Mouse (Mus musculus) CD4-positive, CD25-positive, alpha-beta regulatory T cell, adult 4 months (primary cell): ENCODE data around the gene Fyn. TPM values are rescaled to one million over a fixed set of nuclear protein-coding genes. Genes with fewer than 3 reads are reported as not detected.

Experiments
- ATAC-seq: one replicate; pipeline ENCODE4 v1.8.0; 2017
- polyA plus RNA-seq, 2 experiments: library from polyadenylated mRNA; unstranded; fragments of 100-300 nt; shearing (Covaris generic); gene quantifications; one replicate each; pipeline ENCODE4 v1.2.1; 2017

Fyn gene
- polyA plus RNA-seq, 2 experiments from 2014 or later: 71.9 to 106 TPM

DNA sequence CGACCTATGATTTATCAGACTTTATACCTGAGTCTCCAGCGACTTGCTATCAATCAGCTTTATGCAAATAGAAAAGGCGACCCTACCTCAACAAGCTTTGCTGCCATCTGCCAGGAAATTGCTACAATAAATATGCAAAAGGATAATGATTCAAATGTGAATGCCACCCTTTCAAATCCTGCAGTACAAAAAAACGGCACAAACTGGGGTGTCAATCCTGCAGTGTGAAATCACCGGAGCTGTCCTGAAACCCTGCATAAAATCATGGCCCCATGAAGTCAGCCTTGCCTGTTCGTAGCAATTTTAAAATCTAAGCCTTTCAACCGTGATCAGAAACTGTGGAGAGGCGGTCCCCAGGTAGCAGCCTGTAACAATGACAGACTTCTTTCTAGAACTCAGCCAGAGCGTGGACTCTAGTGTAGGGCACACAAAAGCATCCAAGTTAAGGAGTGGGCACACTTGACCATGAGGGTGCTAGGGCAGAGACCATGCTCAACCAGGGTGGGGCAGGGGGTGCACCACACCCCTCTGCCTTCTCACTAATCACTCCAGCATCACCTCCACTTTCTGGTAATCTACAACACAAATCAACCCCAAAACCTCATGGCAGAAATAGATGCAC, 203.5 kb downstream of the Fyn start:
- no peak for ATAC-seq

DNA sequence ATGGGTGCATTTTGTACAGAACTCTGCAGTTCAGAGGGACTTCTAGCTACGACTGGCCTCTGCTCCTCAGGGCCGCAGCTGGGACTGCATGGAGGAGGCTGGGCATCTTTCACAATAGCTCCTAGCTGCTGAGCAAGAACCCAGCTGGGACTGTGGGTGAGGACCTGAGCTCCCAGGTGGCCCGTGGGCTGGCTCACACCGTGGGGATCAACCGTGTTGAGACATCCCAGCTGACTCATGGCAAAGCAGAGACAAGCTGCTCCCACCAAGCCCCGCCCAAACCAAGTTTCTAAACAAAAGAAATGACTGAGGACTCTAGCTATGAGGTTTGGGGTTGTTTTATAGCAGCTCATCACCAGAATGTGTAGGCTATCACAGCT, 204.0 kb downstream of the Fyn start:
- ATAC-seq: no peak

GRCm38 (mm10) chr10:39576466-39576865, 207.8 kb downstream of the Fyn start:
- ATAC-seq: no peak

DNA sequence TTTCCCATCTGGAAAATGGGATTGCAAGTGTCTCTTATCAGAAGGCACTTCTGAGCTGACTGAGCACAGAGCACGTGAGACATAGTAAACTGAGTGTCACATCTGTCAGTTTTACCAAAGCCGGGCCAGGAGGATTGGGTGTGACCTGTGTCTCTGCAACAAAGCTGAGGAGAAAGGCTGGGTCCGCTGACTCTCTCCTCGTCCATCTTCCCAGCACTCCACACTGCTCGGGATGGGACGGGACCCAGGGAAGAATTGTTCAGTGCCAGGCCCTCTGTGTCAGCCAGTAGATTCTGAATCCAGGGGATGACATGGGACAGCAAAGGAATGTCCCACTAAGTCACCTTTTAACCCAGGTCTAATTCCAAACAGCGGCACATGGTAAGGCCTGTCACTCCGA, 211.8 kb downstream of the Fyn start:
- no peak for ATAC-seq

- ATAC-seq: no peak
These were observed 213.7 kb downstream of the Fyn start for GRCm38 (mm10) chr10:39582385-39582784.

DNA sequence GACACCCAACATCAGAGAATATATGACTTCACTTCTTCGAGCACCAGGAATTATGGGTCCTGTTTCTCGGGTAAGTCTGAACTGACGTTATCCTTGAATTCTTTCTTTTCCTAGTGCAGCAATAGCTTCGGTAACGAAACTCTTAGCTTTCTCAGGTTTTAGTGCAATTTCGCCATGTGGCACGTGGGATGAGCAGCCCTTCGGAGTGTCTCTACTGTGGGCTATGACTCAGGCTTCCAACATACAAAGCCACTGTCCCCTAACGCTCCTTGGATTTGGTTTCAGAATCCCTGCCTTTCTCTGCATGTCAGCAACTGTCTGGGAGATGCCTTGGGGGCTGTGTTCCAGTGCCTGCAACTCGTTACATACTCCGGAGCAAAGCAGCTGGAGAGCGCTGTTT, 215.1 kb downstream of the Fyn start:
- ATAC-seq: no peak

GRCm38 (mm10) chr10:39587290-39587925, 218.8 kb downstream of the Fyn start:
- ATAC-seq: no peak

GRCm38 (mm10) chr10:39587973-39588746, 219.5 kb downstream of the Fyn start:
- ATAC-seq: no peak

DNA sequence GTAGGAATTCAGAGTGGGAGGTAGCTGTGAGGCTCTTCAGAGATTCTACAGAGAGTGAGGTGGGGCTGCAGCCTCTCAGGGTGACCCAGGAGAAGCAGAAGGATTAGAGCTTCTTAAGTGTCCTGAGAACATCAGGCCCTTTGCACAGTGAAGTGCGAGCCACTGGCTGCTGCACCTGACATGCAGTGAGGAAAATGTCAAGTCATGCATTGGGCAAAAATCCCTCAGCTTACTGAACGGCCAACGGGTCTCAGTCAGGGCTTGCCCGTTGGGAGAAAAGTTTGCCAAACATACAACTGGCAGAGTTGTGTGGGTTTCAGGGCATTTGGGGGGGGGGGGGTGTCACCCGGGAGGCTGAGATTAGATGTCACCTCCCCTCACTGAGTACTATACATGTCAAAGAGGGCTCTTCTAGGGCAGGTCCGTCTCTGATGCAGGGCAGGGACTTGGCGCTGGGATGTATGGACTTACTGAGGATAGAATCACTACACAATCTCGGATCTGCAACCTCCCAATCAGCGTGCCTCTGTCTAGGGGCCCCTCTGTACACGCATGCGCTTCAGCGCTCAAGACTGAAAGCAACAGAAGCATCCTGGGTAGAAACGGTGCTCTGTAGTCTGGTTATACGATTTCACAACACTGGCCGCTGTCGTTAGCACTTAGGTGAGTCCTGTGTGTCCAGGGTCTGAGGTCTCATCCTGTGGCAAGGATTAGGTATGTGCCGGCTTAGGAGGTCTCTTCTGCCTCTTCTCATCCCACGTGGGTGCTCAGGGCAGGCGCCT, 221.3 kb downstream of the Fyn start:
- ATAC-seq: no peak

DNA sequence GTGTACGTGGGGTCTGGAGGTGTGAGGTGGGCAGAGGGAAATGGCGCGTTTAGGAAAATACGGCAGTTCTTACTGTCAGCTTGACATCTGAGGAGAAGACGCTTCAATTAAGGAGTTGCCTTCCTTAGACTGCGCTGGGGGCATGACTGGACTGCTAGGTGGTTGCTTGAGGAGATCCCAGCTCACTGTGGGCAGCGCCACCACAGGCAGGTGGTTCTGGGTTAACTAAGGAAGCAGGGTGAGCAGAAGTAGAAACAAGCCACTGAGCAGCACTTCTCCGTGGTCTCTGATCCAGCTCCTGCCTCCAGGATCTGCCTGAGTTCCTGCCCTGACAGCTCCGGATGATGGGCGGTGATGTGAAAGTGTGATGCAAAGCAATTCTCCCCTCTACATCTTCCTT, 222.0 kb downstream of the Fyn start:
- ATAC-seq: no peak

- no peak for ATAC-seq
These were observed 223.8 kb downstream of the Fyn start for GRCm38 (mm10) chr10:39592501-39592900.

GRCm38 (mm10) chr10:39594716-39595115, 226.1 kb downstream of the Fyn start:
- ATAC-seq: no peak

GRCm38 (mm10) chr10:39595862-39596261, 227.2 kb downstream of the Fyn start:
- no peak for ATAC-seq

GRCm38 (mm10) chr10:39597116-39597791, 228.6 kb downstream of the Fyn start:
- no peak for ATAC-seq

DNA sequence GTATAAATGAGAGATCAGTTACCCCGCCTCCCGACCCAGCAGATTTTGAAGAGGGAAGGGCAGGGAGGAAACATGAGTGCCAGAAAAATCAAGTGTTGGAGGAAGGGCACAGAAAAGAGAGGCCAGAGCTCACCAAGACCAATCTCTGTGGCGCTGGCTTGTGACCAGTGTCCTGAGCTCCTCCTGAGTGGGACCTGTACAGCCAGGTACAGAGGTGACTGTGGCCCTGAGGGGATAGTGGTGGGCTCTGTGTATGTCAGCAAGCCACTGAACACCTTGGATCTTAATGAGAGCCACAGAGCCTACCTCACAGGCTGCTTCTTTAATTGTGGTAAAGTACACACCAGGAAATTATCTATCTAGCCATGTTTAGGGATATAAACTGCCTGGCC, 229.1 kb downstream of the Fyn start:
- ATAC-seq: no peak

DNA sequence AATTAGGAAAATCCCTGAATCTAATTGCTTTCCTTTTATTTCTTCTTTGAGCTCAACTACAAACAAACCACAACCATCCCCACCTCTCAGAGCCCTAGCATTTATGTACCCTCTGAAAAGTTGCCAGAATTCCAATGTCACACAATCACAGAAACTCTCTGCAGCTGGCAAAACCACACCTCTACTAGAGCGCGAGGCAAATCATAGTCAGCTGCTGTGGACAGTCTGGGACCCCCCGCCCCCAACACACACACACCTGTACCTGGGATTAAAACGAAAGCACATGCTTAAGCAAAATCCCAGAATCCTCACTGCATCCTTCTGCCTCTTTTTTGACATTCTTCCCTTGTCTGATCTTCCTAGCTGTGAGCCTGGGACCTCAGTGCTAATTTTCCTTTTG, 230.9 kb downstream of the Fyn start:
- ATAC-seq: peak; percentile 6

DNA sequence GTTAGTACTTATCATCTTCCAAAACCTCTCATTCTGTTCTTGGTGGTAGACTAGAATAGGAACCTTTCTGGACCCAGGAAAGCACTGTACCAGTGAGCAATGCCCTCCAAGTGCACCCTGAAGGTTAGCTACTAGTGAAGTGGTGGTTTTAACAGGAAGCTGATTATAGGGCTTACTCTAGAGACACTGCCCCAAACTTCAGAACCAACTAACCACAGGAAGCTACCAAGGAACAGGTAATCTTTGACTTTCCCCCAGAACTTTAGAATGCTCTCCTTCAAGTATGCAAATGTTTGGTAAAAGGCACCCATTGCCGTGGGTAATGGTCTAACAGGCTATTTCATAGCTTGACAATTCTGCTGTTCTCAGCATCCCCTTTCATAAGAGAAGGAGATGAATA, 231.5 kb downstream of the Fyn start:
- peak; percentile 92 for ATAC-seq

- no peak for ATAC-seq
These were observed 232.4 kb downstream of the Fyn start for GRCm38 (mm10) chr10:39601068-39601467.

- ATAC-seq: no peak
These were observed 237.8 kb downstream of the Fyn start for GRCm38 (mm10) chr10:39606434-39606833.

DNA sequence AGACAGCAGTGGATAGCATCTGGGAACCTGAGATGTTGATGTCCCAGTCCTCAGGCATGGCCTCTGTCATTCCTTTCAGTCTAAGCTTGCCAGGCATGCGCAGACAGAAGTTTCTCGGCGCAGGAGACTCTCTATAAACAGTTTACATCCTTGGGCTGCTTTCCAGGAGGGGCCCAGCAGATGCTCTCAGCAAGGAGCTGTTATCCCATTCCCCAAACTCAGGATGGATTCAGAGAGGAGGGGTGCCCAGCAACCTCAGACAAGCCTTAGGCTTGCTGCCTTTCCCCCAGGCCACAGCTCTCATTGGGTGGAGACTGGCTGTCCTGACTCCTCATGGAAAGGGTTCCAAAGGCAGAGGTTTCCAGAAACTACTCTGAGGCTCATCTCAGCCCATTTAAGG, 242.6 kb downstream of the Fyn start:
- no peak for ATAC-seq

GRCm38 (mm10) chr10:39612131-39612530, 243.5 kb downstream of the Fyn start:
- no peak for ATAC-seq

DNA sequence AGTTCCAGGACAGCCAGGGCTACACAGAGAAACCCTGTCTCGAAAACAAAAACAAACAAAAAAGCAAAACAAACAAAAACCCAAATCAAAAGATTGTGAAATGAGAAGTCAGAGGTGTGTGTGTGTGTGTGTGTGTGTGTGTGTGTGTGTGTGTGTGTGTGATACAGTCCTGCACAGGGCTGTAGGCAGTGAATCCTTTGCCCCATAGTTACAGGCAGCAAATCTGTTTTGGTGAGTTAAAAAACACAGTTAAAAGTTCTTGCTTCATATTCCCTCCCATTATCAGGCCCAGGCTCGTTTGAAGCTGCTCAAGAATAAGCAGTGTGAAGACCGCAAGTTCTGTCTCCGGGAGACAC, 244.0 kb downstream of the Fyn start, which contains the start of gene Traf3ip2:
Gene Traf3ip2, plus strand, starts transcription at position 302 of the 356 bp plus-strand sequence.
- ATAC-seq: no peak
